Mouse (Mus musculus): ENCODE data around the gene Rnaseh1. TPM values are rescaled to one million over a fixed set of nuclear protein-coding genes. Genes with fewer than 3 reads are reported as not detected.

Gene Rnaseh1
- total RNA-seq, 2 experiments from 2014 or later: 3.6 to 8.8 TPM

- ATAC-seq (replicated peaks; ENCODE audit: low FRiP score, poor library complexity, severe bottlenecking): no peak
Observed at GRCm38 (mm10) chr12:28662628-28663027, 13.2 kb downstream of the Rnaseh1 start.

DNA sequence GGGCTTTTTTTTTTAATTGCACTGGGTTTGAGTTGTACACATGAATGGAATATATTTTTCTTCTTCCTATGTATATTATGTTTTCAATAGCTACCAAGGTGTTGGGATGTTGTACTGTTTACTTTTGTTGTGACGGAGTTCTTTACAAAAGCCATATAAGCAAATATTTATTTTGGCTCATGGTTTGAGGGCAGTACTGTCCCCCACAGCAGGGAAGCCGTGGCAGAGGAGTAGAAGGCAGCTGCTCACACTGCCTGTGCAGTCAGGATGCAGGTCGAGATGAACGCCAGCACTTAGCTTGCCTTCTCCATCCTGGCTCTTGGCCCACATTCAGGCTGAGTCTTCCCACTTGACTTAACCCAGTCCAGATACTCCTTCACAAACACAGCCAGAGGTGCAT lies 17.3 kb downstream of the Rnaseh1 start:
- no peak for ATAC-seq (replicated peaks; ENCODE audit: low FRiP score, poor library complexity, severe bottlenecking)

DNA sequence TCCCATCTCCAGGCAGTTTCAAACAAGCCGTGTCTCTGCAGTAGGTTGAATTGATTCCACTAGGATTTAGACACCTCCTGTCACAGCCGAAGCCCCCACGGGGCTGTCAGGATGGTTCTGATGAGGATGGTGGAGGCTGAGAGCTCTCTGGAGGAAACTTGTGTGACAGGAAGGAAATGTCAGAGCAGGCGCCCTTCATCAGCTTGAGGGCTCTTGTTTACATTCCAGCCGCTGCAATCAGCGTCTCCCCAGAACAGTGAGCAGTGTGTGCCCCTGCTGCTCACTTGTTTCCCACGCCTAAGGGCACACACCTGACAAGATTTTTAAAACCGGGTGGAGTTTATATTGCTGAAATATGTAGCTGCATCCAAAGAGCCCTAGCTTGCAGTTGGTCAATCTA lies 17.9 kb downstream of the Rnaseh1 start:
- no peak for ATAC-seq (replicated peaks; ENCODE audit: low FRiP score, poor library complexity, severe bottlenecking)

- no peak for ATAC-seq (replicated peaks; ENCODE audit: low FRiP score, poor library complexity, severe bottlenecking)
Observed at GRCm38 (mm10) chr12:28674038-28674720, 24.8 kb downstream of the Rnaseh1 start.

DNA sequence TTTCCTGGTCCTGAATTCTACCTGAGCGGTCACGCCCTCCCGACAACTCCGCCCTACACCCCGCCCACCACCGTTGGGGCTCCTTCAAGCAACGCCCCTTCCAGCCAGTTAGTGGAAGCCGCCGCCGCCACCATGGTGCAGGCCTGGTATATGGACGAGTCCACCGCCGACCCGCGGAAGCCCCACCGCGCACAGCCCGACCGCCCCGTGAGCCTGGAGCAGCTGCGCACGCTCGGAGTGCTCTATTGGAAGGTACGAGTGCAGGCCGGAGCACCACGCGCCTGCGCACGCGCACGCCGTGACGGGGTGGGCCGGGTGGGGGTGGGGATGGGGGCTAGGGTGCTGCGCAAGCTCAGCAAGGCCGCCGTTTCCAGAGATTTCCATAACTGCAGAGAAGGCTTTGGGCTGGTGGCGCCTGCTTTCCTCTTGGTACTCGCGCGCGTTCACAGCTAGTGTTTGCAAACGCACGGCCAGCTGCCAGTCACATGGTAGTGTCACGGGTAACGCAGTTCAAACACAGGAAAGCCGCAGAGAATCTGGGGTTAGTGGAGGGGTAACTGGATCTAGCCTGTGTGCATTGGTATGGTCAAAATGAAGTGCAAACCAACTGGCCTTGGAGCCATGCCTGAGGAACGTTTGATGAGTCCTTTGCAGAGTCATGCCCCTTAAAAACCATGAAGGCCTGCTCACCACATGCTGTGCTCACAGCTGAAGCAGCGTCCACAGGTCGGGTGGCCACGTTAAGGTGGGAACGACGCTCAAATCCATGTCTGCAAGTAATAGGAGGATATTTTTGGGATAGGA lies 25.9 kb downstream of the Rnaseh1 start, which contains the start of gene Adi1:
TSS of gene Adi1 (plus strand) at position 111 of the 804 bp plus-strand sequence.
- ATAC-seq (replicated peaks; ENCODE audit: low FRiP score, poor library complexity, severe bottlenecking): peak; percentile 83

DNA sequence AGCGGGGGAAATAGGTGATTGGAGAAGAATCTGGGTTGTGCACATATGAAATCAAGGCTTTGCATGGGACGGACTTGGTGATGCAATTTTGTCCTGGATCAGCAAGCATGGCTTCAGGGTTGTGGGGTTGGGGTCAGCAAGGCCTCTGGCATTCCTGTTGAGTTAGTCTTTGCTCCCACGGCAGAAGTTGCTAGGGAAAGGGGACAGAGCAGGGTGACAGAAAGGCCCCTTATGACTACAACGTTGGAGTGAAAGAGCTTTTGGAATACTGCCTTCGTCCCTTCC lies 26.5 kb downstream of the Rnaseh1 start:
- ATAC-seq (replicated peaks; ENCODE audit: low FRiP score, poor library complexity, severe bottlenecking): no peak

DNA sequence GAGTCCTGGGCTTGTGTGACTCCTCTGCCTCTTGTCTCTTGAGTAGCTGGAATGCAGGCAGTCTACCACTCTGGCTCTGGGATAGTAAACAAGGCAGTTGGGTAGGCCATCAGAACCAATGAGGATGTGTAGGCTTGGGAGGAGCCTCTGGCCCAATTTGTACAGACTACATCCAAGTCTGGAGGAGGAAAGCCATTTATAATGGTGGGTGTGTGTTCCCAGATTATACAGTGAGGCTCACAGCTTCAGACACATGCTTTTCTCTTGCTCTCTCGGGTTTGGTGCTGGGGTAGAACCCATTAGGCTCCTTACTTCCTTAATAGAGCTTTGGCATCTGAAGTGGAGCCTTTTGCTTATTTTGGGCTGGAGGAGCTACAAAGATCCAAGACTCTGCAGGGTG lies 35.3 kb downstream of the Rnaseh1 start:
- ATAC-seq (replicated peaks; ENCODE audit: low FRiP score, poor library complexity, severe bottlenecking): no peak

DNA sequence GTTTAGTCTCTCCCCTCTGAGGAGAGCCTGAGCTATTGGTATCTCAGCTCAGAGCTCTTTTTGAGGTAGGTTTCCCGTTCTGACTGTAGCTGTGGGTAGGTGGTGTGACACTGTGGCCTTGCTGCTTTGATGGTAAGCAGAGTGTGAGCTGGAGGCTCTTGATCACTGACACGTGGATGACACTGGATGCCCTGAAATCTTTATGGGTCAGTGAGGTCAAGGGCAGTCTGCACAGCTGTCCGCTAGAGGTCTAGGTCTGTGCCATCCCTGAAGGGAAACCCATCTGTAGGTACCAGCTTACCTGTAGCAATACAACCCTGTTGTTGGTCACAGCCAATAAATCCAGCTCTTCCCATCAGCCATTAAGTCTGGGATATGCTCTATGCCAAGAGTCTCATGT lies 36.4 kb downstream of the Rnaseh1 start:
- no peak for ATAC-seq (replicated peaks; ENCODE audit: low FRiP score, poor library complexity, severe bottlenecking)

DNA sequence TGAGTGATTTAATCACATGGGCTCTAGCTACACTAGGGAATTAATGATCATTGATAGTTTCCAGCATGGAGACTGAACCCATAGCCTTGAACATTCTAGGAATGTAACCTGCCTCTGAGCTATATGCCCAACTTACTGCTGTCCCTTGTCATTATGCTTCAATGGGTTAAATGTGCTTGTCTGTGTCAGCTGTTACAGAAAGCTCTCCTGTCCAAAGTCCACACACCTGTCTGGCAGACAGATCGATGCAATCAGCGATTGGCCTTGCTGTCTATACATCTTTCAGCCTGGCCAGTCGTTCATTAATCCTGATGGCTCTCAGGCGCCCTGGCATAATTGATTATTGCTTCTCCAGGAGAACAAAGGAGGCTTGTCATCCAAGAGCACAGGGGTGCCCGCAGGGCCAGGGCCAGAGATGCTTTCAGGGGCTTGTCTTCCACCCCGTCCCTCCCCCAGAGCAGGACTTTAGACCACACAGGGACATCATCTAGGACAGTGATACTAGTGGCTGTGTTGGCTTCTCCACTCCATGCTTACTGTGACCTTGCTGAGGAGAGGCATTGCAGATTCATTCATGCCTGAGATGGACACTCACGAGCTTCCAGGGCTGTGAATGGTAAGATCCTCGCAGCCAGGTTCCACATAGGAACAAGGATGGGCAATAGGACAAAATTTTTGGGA lies 36.9 kb downstream of the Rnaseh1 start:
- ATAC-seq (replicated peaks; ENCODE audit: low FRiP score, poor library complexity, severe bottlenecking): no peak

GRCm38 (mm10) chr12:28688996-28689395 lies 39.6 kb downstream of the Rnaseh1 start:
- no peak for ATAC-seq (replicated peaks; ENCODE audit: low FRiP score, poor library complexity, severe bottlenecking)

- ATAC-seq (replicated peaks; ENCODE audit: low FRiP score, poor library complexity, severe bottlenecking): no peak
Observed at GRCm38 (mm10) chr12:28690730-28691129, 41.3 kb downstream of the Rnaseh1 start.

GRCm38 (mm10) chr12:28693738-28694137 lies 44.3 kb downstream of the Rnaseh1 start:
- ATAC-seq (replicated peaks; ENCODE audit: low FRiP score, poor library complexity, severe bottlenecking): no peak

DNA sequence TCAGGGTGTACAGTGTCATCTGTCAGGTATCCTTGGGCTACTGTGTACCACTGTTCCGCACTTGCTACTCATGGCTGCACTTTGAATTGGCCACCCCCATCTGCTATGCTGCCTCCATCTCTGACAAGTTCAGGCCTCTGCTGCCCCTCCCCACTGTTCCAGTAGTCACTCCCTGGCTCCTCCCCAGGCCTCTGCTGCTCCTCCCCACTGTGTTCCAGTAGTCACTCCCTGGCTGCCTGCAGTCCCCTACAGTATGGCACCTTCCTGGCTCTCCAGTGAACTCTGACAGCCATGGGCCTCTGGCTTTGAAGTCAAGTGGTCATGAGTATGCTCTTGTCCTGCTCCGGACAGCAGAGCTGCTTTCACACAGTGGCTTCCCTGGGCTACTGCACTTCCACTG lies 44.8 kb downstream of the Rnaseh1 start:
- no peak for ATAC-seq (replicated peaks; ENCODE audit: low FRiP score, poor library complexity, severe bottlenecking)

DNA sequence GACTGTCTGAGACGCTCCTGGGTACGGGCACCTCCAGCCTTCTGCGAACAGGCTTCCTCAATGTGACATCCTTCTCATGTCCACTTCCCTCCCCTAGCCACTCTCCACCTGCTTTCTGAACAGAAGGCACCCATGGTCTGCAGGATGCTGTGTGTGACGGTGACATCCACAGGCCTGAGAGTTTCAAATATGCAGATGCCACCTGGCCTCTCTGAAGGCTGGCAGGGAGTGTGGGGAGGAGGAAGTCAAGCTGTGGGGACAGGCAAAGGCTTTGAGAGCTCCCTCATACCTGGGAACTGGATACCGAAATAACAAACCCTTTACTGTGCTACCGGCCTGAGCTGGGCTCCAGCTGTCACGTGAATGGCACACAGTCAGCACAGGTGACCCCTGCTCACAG lies 45.4 kb downstream of the Rnaseh1 start:
- no peak for ATAC-seq (replicated peaks; ENCODE audit: low FRiP score, poor library complexity, severe bottlenecking)

- no peak for ATAC-seq (replicated peaks; ENCODE audit: low FRiP score, poor library complexity, severe bottlenecking)
Observed at GRCm38 (mm10) chr12:28697821-28698595, 48.6 kb downstream of the Rnaseh1 start.

- ATAC-seq (replicated peaks; ENCODE audit: low FRiP score, poor library complexity, severe bottlenecking): no peak
Observed at GRCm38 (mm10) chr12:28699086-28699485, 49.7 kb downstream of the Rnaseh1 start.

- ATAC-seq (replicated peaks; ENCODE audit: low FRiP score, poor library complexity, severe bottlenecking): 0 out of 2 replicates have a peak, but pooled peaks have one; percentile 60
Observed at GRCm38 (mm10) chr12:28699656-28700055, 50.3 kb downstream of the Rnaseh1 start.

- ATAC-seq (replicated peaks; ENCODE audit: low FRiP score, poor library complexity, severe bottlenecking): 0 out of 2 replicates have a peak, but pooled peaks have one; percentile 32
Observed at GRCm38 (mm10) chr12:28700101-28700511, 50.7 kb downstream of the Rnaseh1 start.

GRCm38 (mm10) chr12:28700561-28701025 lies 51.2 kb downstream of the Rnaseh1 start:
- ATAC-seq (replicated peaks; ENCODE audit: low FRiP score, poor library complexity, severe bottlenecking): no peak

DNA sequence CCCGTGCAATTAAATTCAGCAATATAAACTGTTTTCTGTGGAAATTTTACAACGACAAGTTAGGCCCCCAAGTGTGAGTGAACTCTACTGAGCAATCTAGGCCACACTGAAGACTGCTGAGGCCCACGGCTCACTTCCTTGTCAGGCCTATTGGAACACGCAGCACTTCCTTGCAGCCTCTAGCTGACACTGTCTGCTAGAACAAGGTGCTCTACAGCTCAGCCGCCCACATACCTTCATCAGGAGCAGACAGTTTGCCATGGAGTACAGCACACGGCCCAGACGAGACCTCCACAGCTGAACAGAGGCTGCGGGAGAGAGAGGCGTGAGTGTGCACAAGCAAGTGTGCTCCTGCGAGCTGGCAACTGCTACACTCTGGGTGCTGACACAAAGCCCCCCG lies 51.9 kb downstream of the Rnaseh1 start:
- no peak for ATAC-seq (replicated peaks; ENCODE audit: low FRiP score, poor library complexity, severe bottlenecking)

All from erythroid progenitor cell, adult 5-6 weeks (primary cell).